Mouse (Mus musculus) activated CD4-positive, CD25-positive, alpha-beta regulatory T cell (primary cell): ENCODE measurements around the gene Wnt7b. TPM values are rescaled to one million over a fixed set of nuclear protein-coding genes. Genes with fewer than 3 reads are reported as not detected.

Experiments
- polyA plus RNA-seq, 2 experiments: library from polyadenylated mRNA; unstranded; fragments of 100-300 nt; shearing (Covaris generic); gene quantifications; one replicate each; pipeline ENCODE4 v1.2.1; 2017

Wnt7b gene
- under 1 TPM in 1 of 2 experiments, not detected in 1; 0.05 TPM for polyA plus RNA-seq

DNA sequence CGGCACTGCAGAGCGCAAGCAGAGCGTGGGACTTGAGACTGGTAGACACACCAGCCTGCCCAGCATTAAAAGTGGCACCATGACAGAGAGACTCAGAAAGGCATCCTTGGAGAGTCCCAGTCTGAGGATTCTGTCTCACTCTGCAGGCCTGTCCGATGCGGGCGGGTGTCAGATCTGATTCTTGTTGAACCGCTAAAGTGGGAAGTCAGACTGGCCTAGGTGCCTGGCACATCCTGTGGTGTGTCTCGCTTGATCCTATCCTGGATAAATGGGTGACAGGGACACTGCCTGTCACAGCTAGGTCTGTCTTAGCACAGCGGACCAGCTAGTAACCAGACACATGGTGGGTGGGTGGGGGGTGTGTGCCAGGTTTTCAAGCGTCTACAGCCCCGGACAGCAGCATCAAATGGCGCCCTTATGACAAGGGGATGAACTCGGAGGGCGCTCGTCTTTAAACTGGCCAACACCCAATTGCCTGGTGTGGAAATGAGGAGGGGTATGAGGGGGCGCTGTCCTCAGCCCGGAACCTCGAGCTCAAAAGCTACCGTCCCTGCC lies at the start of gene Wnt7b:
Gene Wnt7b, minus strand, starts transcription at position 118 of the 555 bp plus-strand sequence.

DNA sequence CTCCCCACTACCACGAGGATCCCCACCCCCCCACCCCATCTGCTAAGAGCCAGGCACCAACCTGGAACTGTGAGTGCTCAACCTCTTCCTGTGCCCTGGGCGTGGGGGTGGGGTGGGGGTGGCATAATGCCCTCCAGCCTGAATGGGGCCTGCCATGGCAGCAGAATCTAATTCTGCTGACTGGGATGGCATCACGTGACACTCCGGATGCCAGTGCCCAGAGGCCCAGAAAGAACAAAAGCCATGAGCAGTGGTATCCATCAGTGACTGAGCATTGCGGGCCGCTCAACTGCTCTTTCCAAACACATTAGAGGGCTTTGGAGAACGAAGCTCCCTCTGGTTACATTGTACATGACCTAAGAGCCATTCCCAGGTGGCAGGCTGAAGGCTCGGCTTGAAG lies 79.1 kb downstream of the Wnt7b start, which contains the start of gene 7530416G11Rik:
Gene 7530416G11Rik, minus strand, starts transcription at position 101 of the 400 bp plus-strand sequence.

Other genes starting within 250 kb of the Wnt7b start
- 100 to 1,000 TPM; 113 to 144 TPM for gene Atxn10, start 246.2 kb downstream of the Wnt7b start, polyA plus RNA-seq
- gene 7530416G11Rik, start 79.2 kb downstream of the Wnt7b start, polyA plus RNA-seq, result not detected
- gene Ppara, start 152.5 kb upstream of the Wnt7b start, polyA plus RNA-seq, result under 1 TPM in 1 of 2 experiments, not detected in 1; 0.25 TPM
- 10 to 100 TPM; 27.6 to 45.1 TPM for gene Cdpf1, start 229.2 kb upstream of the Wnt7b start, polyA plus RNA-seq
- gene Pkdrej, start 239.3 kb upstream of the Wnt7b start, polyA plus RNA-seq, result not detected
- 10 to 100 TPM; 14.2 to 20.8 TPM for gene Ttc38, start 249.8 kb upstream of the Wnt7b start, polyA plus RNA-seq